Mouse (Mus musculus) MEL (cell line): Measurements from ENCODE around the gene Sh3bp4. TPM values are rescaled to one million over a fixed set of nuclear protein-coding genes. Genes with fewer than 3 reads are reported as not detected.

ENCODE experiments used
- DNase-seq: peaks from one replicate; pipeline ENCODE4 v3.0.0; 2011; ENCODE audit warnings: low read depth, low spot score
- H3K27ac ChIP-seq: 2 replicates; pipeline ENCODE4 v1.5.1; 2012; ENCODE audit warnings: low read depth, mild to moderate bottlenecking, control low read depth, low read length, moderate library complexity; ENCODE audit not compliant: control insufficient read depth
- H3K27me3 ChIP-seq, 2 experiments: fragments of 150-350 bp in 1 of 2; sonication (generic) in 1 of 2; 2 replicates each; pipeline ENCODE4 v1.6.1; 2012; ENCODE audit warnings: low read length in 2 of 2, mild to moderate bottlenecking in 2 of 2, improper control_type of control experiment in 1 of 2, moderate library complexity in 1 of 2; ENCODE audit not compliant: insufficient read depth in 2 of 2, control insufficient read depth in 1 of 2
- H3K36me3 ChIP-seq, 2 experiments: 2 replicates each; pipeline ENCODE4 v1.6.1; 2012 to 2014; ENCODE audit warnings: low read length in 2 of 2, improper control_type of control experiment in 1 of 2, inconsistent platforms in 1 of 2, mild to moderate bottlenecking in 1 of 2; ENCODE audit not compliant: insufficient read depth in 2 of 2, control insufficient read depth in 1 of 2
- H3K4me1 ChIP-seq, 2 experiments: fragments of 150-350 bp in 1 of 2; sonication (generic) in 1 of 2; 2 replicates each; pipeline ENCODE4 v1.6.1; 2012; ENCODE audit warnings: low read length in 2 of 2, improper control_type of control experiment in 1 of 2, mild to moderate bottlenecking in 1 of 2; ENCODE audit not compliant: insufficient read depth in 2 of 2, control insufficient read depth in 1 of 2
- H3K4me3 ChIP-seq, 2 experiments: fragments of 150-350 bp in 1 of 2; sonication (generic) in 1 of 2; 2 replicates each; pipeline ENCODE4 v1.5.1; 2012; ENCODE audit warnings: low read depth in 2 of 2, low read length in 2 of 2, mild to moderate bottlenecking in 2 of 2, moderate library complexity in 2 of 2, control low read depth in 1 of 2, improper control_type of control experiment in 1 of 2; ENCODE audit not compliant: control insufficient read depth in 1 of 2, insufficient read depth in 1 of 2
- H3K79me2 ChIP-seq: 2 replicates; pipeline ENCODE4 v1.6.1; 2012; ENCODE audit warnings: mild to moderate bottlenecking, low read length, moderate library complexity; ENCODE audit not compliant: control insufficient read depth, poor library complexity, insufficient read depth
- H3K9ac ChIP-seq: 2 replicates; pipeline ENCODE4 v1.6.1; 2012; ENCODE audit warnings: low read depth, mild to moderate bottlenecking, control low read depth, low read length, moderate library complexity; ENCODE audit not compliant: control insufficient read depth, poor library complexity, severe bottlenecking
- H3K9me3 ChIP-seq: fragments of 150-350 bp; sonication (generic); replicated peaks from 2 replicates; pipeline ENCODE4 v1.6.1; 2012; ENCODE audit warnings: mild to moderate bottlenecking, low read length, improper control_type of control experiment, moderate library complexity; ENCODE audit not compliant: insufficient read depth
- CTCF ChIP-seq, 3 experiments: IDR thresholded peaks in 2 of 3; conservative IDR thresholded peaks in 1 of 3; 2 replicates each; pipeline ENCODE4 v1.5.1; 2011 to 2012; ENCODE audit warnings: low read length in 3 of 3, low read depth in 2 of 3, mild to moderate bottlenecking in 2 of 3, improper control_type of control experiment in 1 of 3, inconsistent platforms in 1 of 3, mixed read lengths in 1 of 3, moderate library complexity in 1 of 3; ENCODE audit not compliant: control insufficient read depth in 1 of 3, insufficient read depth in 1 of 3, poor library complexity in 1 of 3, severe bottlenecking in 1 of 3
- EP300 ChIP-seq, 2 experiments: IDR thresholded peaks; 2 replicates each; pipeline ENCODE4 v1.6.1; 2011; ENCODE audit warnings: improper control_type of control experiment in 2 of 2, low read length in 2 of 2, low read depth in 1 of 2, mild to moderate bottlenecking in 1 of 2
- GABPA ChIP-seq: IDR thresholded peaks from 2 replicates; pipeline ENCODE4 v1.6.1; 2012; ENCODE audit warnings: low read depth, mild to moderate bottlenecking, inconsistent platforms, low read length, improper control_type of control experiment, moderate library complexity
- GATA1 ChIP-seq: IDR thresholded peaks from 2 replicates; pipeline ENCODE4 v1.6.1; 2011; ENCODE audit warnings: low read depth, low read length, improper control_type of control experiment
- HCFC1 ChIP-seq: IDR thresholded peaks from 2 replicates; pipeline ENCODE4 v1.6.1; 2012; ENCODE audit warnings: low read depth, mild to moderate bottlenecking, inconsistent platforms, low read length, improper control_type of control experiment, moderate library complexity
- JUND ChIP-seq: IDR thresholded peaks from 2 replicates; pipeline ENCODE4 v1.6.1; 2011; ENCODE audit warnings: low read depth, mild to moderate bottlenecking, improper control_type of control experiment, low read length
- KAT2A ChIP-seq: conservative IDR thresholded peaks from 2 replicates; pipeline ENCODE4 v1.6.1; 2012; ENCODE audit warnings: low read depth, low read length, improper control_type of control experiment, inconsistent platforms
- MAFK ChIP-seq: IDR thresholded peaks from 2 replicates; pipeline ENCODE4 v1.6.1; 2011; ENCODE audit warnings: low read depth, mild to moderate bottlenecking, low read length, improper control_type of control experiment, borderline replicate concordance
- MEF2A ChIP-seq: IDR thresholded peaks from 2 replicates; pipeline ENCODE4 v1.6.1; 2014; ENCODE audit warnings: low read depth, mild to moderate bottlenecking, inconsistent platforms, low read length, improper control_type of control experiment; ENCODE audit not compliant: poor library complexity, insufficient replicate concordance, severe bottlenecking; ENCODE audit errors: extremely low read depth
- MXI1 ChIP-seq: IDR thresholded peaks from 2 replicates; pipeline ENCODE4 v1.6.1; 2011; ENCODE audit warnings: mild to moderate bottlenecking, low read depth, low read length, improper control_type of control experiment
- MYB ChIP-seq: IDR thresholded peaks from 2 replicates; pipeline ENCODE4 v1.6.1; 2011; ENCODE audit warnings: mild to moderate bottlenecking, low read depth, low read length, improper control_type of control experiment
- NELFE ChIP-seq: IDR thresholded peaks from 2 replicates; pipeline ENCODE4 v1.6.1; 2011; ENCODE audit warnings: low read depth, low read length, improper control_type of control experiment
- NRF1 ChIP-seq: IDR thresholded peaks from 2 replicates; pipeline ENCODE4 v1.6.1; 2014; ENCODE audit warnings: low read depth, mild to moderate bottlenecking, inconsistent platforms, low read length, improper control_type of control experiment, moderate library complexity; ENCODE audit not compliant: poor library complexity, insufficient read depth, severe bottlenecking
- TBP ChIP-seq: IDR thresholded peaks from 2 replicates; pipeline ENCODE4 v1.8.0; 2011; ENCODE audit warnings: low read depth, low read length, improper control_type of control experiment
- TCF12 ChIP-seq: IDR thresholded peaks from 2 replicates; pipeline ENCODE4 v1.6.1; 2014; ENCODE audit warnings: low read depth, mild to moderate bottlenecking, inconsistent platforms, low read length, improper control_type of control experiment, moderate library complexity
- ZKSCAN1 ChIP-seq: IDR thresholded peaks from 2 replicates; pipeline ENCODE4 v1.6.1; 2012; ENCODE audit warnings: low read depth, mild to moderate bottlenecking, inconsistent platforms, low read length, improper control_type of control experiment, moderate library complexity
- ZMIZ1 ChIP-seq: IDR thresholded peaks from 2 replicates; pipeline ENCODE4 v1.6.1; 2012; ENCODE audit warnings: low read depth, mild to moderate bottlenecking, inconsistent platforms, low read length, improper control_type of control experiment, moderate library complexity
- polyA plus RNA-seq, 2 experiments: library from polyadenylated mRNA; stranded (reverse) in 1 of 2; unstranded in 1 of 2; fragments of >175 nt in 1 of 2; fragments of >200 nt in 1 of 2; gene quantifications; 2 replicates each; pipeline versions ENCODE4 v1.2.1 to v1.2.4; 2012; ENCODE audit warnings: low replicate concordance in 2 of 2, low read depth in 1 of 2; ENCODE audit not compliant: insufficient read length in 2 of 2, insufficient read depth in 1 of 2, missing spikeins in 1 of 2
- total RNA-seq: library from RNA; depleted of rRNA; stranded (reverse); fragments of 300-350 nt; gene quantifications from 2 replicates; pipeline ENCODE4 v1.2.3, GENCODE M21; 2012

The Sh3bp4 gene
- total and polyA plus RNA-seq, 3 experiments: not detected

- TF ChIP-seq MXI1: no peak
- no peak for TF ChIP-seq ZKSCAN1
- no peak for TF ChIP-seq HCFC1
- TF ChIP-seq GATA1: no peak
- no peak for TF ChIP-seq ZMIZ1
- TF ChIP-seq KAT2A: no peak
- no peak for TF ChIP-seq CTCF (IDR thresholded peaks at IDR 0.05 in 2 of 3, conservative IDR thresholded peaks at IDR 0.05 in 1 of 3; ENCODE audit: control insufficient read depth in 1 of 3, insufficient read depth in 1 of 3, low read depth in 2 of 3, low read length in 3 of 3, poor library complexity in 1 of 3, severe bottlenecking in 1 of 3)
- TF ChIP-seq MEF2A: no peak
- TF ChIP-seq TCF12: no peak
- no peak for TF ChIP-seq GABPA
- TF ChIP-seq EP300 (IDR thresholded peaks at IDR 0.05; ENCODE audit: low read depth in 1 of 2, low read length in 2 of 2): no peak
- TF ChIP-seq JUND: no peak
- no peak for TF ChIP-seq MAFK
- no peak for TF ChIP-seq NELFE
- no peak for TF ChIP-seq NRF1
- Histone ChIP-seq H3K9ac (no peak overlapping the region), H3K27me3 (no peaks in the 10 kb centered on the region; a peak in 1 of 4 replicates), H3K4me1 (no peaks in the 10 kb centered on the region), H3K36me3 (no peaks in the 10 kb centered on the region), H3K27ac (no peak overlapping the region), H3K4me3 (no peak overlapping the region), H3K9me3 (no peaks in the 10 kb centered on the region), H3K79me2 (no peaks in the 10 kb centered on the region)
- no peak for DNase-seq
Observed at GRCm38 (mm10) chr1:89057430-89057829, 12.8 kb upstream of the Sh3bp4 start.

- H3K9me3 ChIP-seq: no peaks in the 10 kb centered on the region
- no peak overlapping the region for H3K27ac ChIP-seq
Observed at GRCm38 (mm10) chr1:89058011-89058410, 12.2 kb upstream of the Sh3bp4 start.

More at GRCm38 (mm10) chr1:89058011-89058410, 12.2 kb upstream of the Sh3bp4 start:
- Histone ChIP-seq H3K79me2 (no peaks in the 10 kb centered on the region), H3K27me3 (no peaks in the 10 kb centered on the region; a peak in 1 of 4 replicates), H3K9ac (no peak overlapping the region), H3K4me3 (no peak overlapping the region), H3K36me3 (no peaks in the 10 kb centered on the region), H3K4me1 (no peaks in the 10 kb centered on the region)
- peak; percentile 6 for DNase-seq
- peak in 1 of 3 experiments; percentile 7; a peak in 1 of 6 replicates for TF ChIP-seq CTCF (IDR thresholded peaks at IDR 0.05 in 2 of 3, conservative IDR thresholded peaks at IDR 0.05 in 1 of 3; ENCODE audit: control insufficient read depth in 1 of 3, insufficient read depth in 1 of 3, low read depth in 2 of 3, low read length in 3 of 3, poor library complexity in 1 of 3, severe bottlenecking in 1 of 3)
- TF ChIP-seq MYB: no peak
- no peak for TF ChIP-seq TBP
